Mouse (Mus musculus) neural tube, embryonic 15.5 days (tissue): ENCODE data around the gene Arhgap23. TPM values are rescaled to one million over a fixed set of nuclear protein-coding genes. Genes with fewer than 3 reads are reported as not detected.
A peak's percentile ranks its signal among the peaks of the same experiment; 100 is the strongest.

Experiments used
- ATAC-seq: fragments of 200-750 bp; cut with Nextera tagmentation; 2 replicates; pipeline ENCODE4 v1.8.0; 2017; ENCODE audit warnings: mild to moderate bottlenecking, moderate TSS enrichment, moderate library complexity; ENCODE audit not compliant: low FRiP score
- H3K27ac ChIP-seq: fragments of 300-500 bp; sonication (generic); replicated peaks from 2 replicates; pipeline ENCODE4 v1.5.1; 2015; ENCODE audit warnings: mild to moderate bottlenecking, inconsistent platforms
- H3K27me3 ChIP-seq: fragments of 300-500 bp; sonication (generic); replicated peaks from 2 replicates; pipeline ENCODE4 v1.6.1; 2015; ENCODE audit warnings: inconsistent platforms
- H3K36me3 ChIP-seq: fragments of 300-500 bp; sonication (generic); 2 replicates; pipeline ENCODE4 v1.6.1; 2015; ENCODE audit warnings: inconsistent platforms
- H3K4me1 ChIP-seq: fragments of 300-500 bp; sonication (generic); 2 replicates; pipeline ENCODE4 v1.6.1; 2015; ENCODE audit warnings: inconsistent platforms
- H3K4me2 ChIP-seq: fragments of 300-500 bp; sonication (generic); 2 replicates; pipeline ENCODE4 v1.6.1; 2015; ENCODE audit warnings: inconsistent platforms, mild to moderate bottlenecking, moderate library complexity
- H3K4me3 ChIP-seq: fragments of 300-500 bp; sonication (generic); replicated peaks from 2 replicates; pipeline ENCODE4 v1.5.1; 2015; ENCODE audit warnings: mild to moderate bottlenecking, inconsistent platforms
- H3K9ac ChIP-seq: fragments of 300-500 bp; sonication (generic); replicated peaks from 2 replicates; pipeline ENCODE4 v1.6.1; 2015; ENCODE audit warnings: mild to moderate bottlenecking, inconsistent platforms
- H3K9me3 ChIP-seq: fragments of 300-500 bp; sonication (generic); replicated peaks from 2 replicates; pipeline ENCODE4 v1.6.1; 2016; ENCODE audit warnings: inconsistent platforms
- WGBS: fragments of 180-500 bp; shearing (Covaris S2); methylation state at CpG from one replicate; pipeline ENCODE4 v1.1.7; 2015; ENCODE audit warnings: mixed read lengths; 5-methylcytosine and 5-hydroxymethylcytosine counted together
- polyA plus RNA-seq: library from polyadenylated mRNA; unstranded; fragments of >200 nt; fragmentation: Nextera tagmentation; extraction: Ambion mirVana; gene quantifications from 2 replicates; pipeline ENCODE4 v1.2.1, GENCODE M21; 2015

The Arhgap23 gene
- polyA plus RNA-seq, 1 experiment from 2014 or later = 9.2 TPM

DNA sequence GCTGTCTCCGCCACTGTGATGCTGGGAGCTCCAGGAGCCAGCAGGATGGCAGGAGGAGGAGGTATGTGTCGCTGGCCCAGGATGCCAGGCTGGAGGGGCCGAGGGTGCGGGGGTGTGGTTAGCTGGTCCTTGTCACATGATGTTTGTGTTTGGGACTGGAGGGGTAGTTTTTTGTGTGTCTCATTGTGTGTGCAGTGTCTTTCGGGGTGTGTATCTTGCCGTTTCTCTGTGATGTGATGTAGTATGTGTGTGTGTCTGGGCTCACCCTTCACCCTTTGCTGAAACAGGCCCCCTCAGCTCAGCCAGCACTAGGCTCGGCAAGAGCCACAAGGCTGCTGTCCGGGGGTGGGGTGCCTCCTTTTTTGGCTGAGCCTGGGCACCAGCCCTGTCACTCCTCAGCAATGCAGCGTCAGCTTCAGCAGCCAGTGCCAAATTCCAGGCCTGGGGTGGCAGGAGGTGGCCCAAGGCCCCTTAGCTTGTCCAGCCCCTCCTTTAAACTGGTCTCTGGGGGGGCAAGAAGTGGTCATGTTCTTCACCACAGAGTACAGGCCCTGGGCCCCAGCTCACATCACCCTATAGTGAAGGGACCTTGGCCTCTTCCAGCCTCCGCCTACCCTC is 35.1 kb downstream of the Arhgap23 start:
- Histone ChIP-seq H3K9me3 (no peaks in the 10 kb centered on the region), H3K36me3 (peaks cover 46% of the 10 kb centered on the region), H3K27ac (peak overlapping the region; percentile 83), H3K27me3 (no peaks in the 10 kb centered on the region), H3K4me3 (peak overlapping the region; percentile 60), H3K9ac (peak overlapping the region; percentile 80), H3K4me1 (peaks cover 60% of the 10 kb centered on the region), H3K4me2 (peak overlapping the region; percentile 90)
- peak; percentile 62 for ATAC-seq
- WGBS = 25% methylated on average over 10 of the region's 10 CpGs

DNA sequence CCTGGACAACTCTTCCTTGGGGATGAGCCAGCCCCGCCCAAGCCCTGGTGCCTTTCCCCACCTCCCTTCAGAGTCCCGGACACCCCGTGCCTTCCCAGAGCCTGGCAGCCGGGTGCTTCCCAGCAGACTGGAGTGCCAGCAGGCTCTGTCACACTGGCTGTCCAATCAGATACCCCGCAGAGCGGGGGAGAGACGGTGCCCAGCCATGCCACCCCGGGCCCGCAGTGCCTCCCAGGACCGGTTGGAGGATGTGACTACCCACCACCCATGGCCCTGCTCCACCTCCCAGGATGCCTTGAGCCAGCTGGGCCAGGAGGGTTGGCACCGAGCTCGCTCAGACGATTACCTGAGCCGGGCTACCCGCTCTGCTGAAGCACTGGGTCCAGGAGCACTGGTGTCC is 36.3 kb downstream of the Arhgap23 start:
- peaks cover 52% of the 10 kb centered on the region for H3K36me3 ChIP-seq
- H3K9me3 ChIP-seq = no peaks in the 10 kb centered on the region
- peaks cover 60% of the 10 kb centered on the region for H3K4me1 ChIP-seq
- peak overlapping the region; percentile 60; the same call in 1 of the 2 replicates for H3K4me3 ChIP-seq
- WGBS = 91% methylated on average over 15 of the region's 15 CpGs
- H3K27ac ChIP-seq = no peak overlapping the region
- H3K27me3 ChIP-seq = no peaks in the 10 kb centered on the region
- 0 out of 2 replicates have a peak overlapping the region, but pooled peaks have one; percentile 80 for H3K9ac ChIP-seq
- peak overlapping the region; percentile 90 for H3K4me2 ChIP-seq
- no peak for ATAC-seq

DNA sequence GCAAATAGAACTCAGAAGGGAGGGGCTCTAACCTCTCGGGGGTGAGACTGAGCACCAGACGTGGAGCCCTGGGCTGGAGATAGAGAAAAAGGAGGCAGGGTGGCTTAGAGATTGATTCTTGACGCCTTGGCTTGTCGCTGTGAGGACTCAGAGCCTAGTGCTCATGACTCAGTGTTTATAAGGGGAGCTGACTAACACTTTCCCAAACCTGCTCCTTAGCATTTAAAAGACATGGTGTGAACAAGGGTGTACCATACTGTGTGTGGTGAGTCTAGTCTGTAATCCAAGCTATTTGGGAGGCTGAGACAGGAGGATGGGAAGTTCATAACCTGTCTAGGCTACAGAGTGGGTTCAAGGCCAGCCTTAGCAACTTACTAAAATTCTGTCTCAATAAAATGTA is 41.8 kb downstream of the Arhgap23 start:
- WGBS = 90% methylated on average over 4 of the region's 4 CpGs
- no peak overlapping the region for H3K27ac ChIP-seq
- peaks cover 25% of the 10 kb centered on the region for H3K4me1 ChIP-seq
- H3K9me3 ChIP-seq = no peaks in the 10 kb centered on the region
- no peak for ATAC-seq
- H3K36me3 ChIP-seq = peaks cover 82% of the 10 kb centered on the region
- no peak overlapping the region for H3K4me2 ChIP-seq
- no peaks in the 10 kb centered on the region for H3K27me3 ChIP-seq
- no peak overlapping the region for H3K4me3 ChIP-seq
- no peak overlapping the region for H3K9ac ChIP-seq

- 93% methylated on average over 3 of the region's 3 CpGs for WGBS
- Histone ChIP-seq H3K4me1 (no peaks in the 10 kb centered on the region), H3K4me2 (no peak overlapping the region), H3K27me3 (no peaks in the 10 kb centered on the region), H3K27ac (no peak overlapping the region), H3K36me3 (peaks cover 83% of the 10 kb centered on the region), H3K9ac (no peak overlapping the region), H3K4me3 (no peak overlapping the region), H3K9me3 (no peaks in the 10 kb centered on the region)
- ATAC-seq = no peak
Observed at GRCm38 (mm10) chr11:97461307-97461820, 46.0 kb downstream of the Arhgap23 start.

GRCm38 (mm10) chr11:97462538-97462937 is 47.2 kb downstream of the Arhgap23 start:
- no peak for ATAC-seq
- Histone ChIP-seq H3K9ac (no peak overlapping the region), H3K4me1 (no peaks in the 10 kb centered on the region), H3K4me2 (no peak overlapping the region), H3K9me3 (no peaks in the 10 kb centered on the region), H3K27me3 (no peaks in the 10 kb centered on the region), H3K4me3 (no peak overlapping the region), H3K27ac (no peak overlapping the region), H3K36me3 (peaks cover 84% of the 10 kb centered on the region)
- 87% methylated on average over 6 of the region's 6 CpGs for WGBS

- WGBS = 42% methylated on average over 33 of the region's 33 CpGs
- H3K4me3 ChIP-seq = no peak overlapping the region
- no peaks in the 10 kb centered on the region for H3K4me1 ChIP-seq
- H3K4me2 ChIP-seq = no peak overlapping the region
- H3K27ac ChIP-seq = no peak overlapping the region
- H3K36me3 ChIP-seq = peaks cover 81% of the 10 kb centered on the region
- no peaks in the 10 kb centered on the region for H3K9me3 ChIP-seq
- H3K27me3 ChIP-seq = no peaks in the 10 kb centered on the region
- no peak overlapping the region for H3K9ac ChIP-seq
- no peak for ATAC-seq
Observed at GRCm38 (mm10) chr11:97463166-97463565, 47.8 kb downstream of the Arhgap23 start.

DNA sequence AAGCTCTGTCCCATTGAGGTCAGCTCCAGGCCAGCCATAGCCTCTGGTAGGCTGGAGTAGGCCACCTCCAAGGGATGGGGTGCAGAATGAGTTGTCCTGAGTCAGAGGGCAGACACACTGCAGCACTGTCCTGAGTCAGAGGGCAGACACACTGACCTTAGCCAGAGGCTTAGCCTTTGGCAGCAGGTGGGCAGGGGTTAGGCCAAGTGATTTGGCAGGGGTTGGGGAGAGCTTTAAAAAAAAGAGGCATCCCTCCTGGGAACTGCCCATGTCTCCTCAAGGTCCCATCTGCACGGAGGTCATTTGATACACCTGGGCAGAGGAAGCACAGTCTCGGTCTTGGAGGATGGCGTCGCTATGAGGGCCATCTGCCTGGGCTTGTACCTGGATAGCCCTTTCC is 48.7 kb downstream of the Arhgap23 start:
- no peaks in the 10 kb centered on the region for H3K27me3 ChIP-seq
- no peak overlapping the region for H3K4me3 ChIP-seq
- no peaks in the 10 kb centered on the region for H3K4me1 ChIP-seq
- H3K4me2 ChIP-seq = no peak overlapping the region
- peaks cover 74% of the 10 kb centered on the region for H3K36me3 ChIP-seq
- ATAC-seq = no peak
- H3K9me3 ChIP-seq = no peaks in the 10 kb centered on the region
- no peak overlapping the region for H3K27ac ChIP-seq
- no peak overlapping the region for H3K9ac ChIP-seq
- WGBS = 89% methylated on average over 4 of the region's 4 CpGs

GRCm38 (mm10) chr11:97465957-97466356 is 50.6 kb downstream of the Arhgap23 start:
- H3K27me3 ChIP-seq = no peaks in the 10 kb centered on the region
- no peak for ATAC-seq
- no peak overlapping the region for H3K27ac ChIP-seq
- 88% methylated on average over 12 of the region's 12 CpGs for WGBS
- no peak overlapping the region for H3K4me3 ChIP-seq
- H3K9ac ChIP-seq = no peak overlapping the region
- no peaks in the 10 kb centered on the region for H3K4me1 ChIP-seq
- no peak overlapping the region for H3K4me2 ChIP-seq
- peaks cover 74% of the 10 kb centered on the region for H3K36me3 ChIP-seq
- H3K9me3 ChIP-seq = no peaks in the 10 kb centered on the region

- ATAC-seq = no peak
- H3K27ac ChIP-seq = no peak overlapping the region
- H3K27me3 ChIP-seq = no peaks in the 10 kb centered on the region
- no peak overlapping the region for H3K4me3 ChIP-seq
- peaks cover 73% of the 10 kb centered on the region for H3K36me3 ChIP-seq
- H3K4me2 ChIP-seq = no peak overlapping the region
- 79% methylated on average over 10 of the region's 10 CpGs for WGBS
- 0 out of 2 replicates have a peak overlapping the region, but pooled peaks have one; percentile 14 for H3K9ac ChIP-seq
- H3K9me3 ChIP-seq = no peaks in the 10 kb centered on the region
- no peaks in the 10 kb centered on the region for H3K4me1 ChIP-seq
Observed at GRCm38 (mm10) chr11:97466444-97467160, 51.3 kb downstream of the Arhgap23 start.

DNA sequence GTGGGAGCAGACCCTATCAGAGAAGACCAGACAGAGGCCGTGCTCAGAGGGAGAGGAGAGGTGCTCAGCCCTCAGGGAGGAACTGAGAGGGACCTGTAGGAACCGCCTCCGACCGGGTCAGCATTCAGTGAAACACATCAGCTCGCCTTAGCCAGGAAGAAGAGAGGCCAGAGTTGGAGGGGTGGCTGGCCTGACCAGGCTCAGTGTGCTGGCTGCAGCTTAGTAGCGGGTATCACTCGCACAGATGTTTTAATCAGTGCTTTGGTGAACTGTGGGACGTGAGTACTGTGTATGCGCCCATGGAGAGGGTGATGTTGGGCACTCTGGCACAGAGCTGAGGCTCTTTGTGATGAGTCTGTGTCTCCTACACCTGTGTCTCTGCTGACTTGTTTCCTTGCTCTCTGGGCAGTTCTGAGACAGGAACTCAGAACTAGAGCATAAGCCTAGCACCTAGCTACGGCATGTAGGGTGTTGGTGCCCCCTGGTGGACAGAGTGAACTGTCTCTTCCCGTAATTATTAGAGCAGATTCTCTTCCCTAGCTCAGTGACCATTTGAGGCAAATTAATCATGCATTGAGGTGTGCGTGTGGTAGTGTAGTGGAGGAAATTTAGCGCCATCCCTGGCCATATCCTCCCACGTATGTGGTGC is 53.4 kb downstream of the Arhgap23 start:
- WGBS = 48% methylated on average over 14 of the region's 14 CpGs
- Histone ChIP-seq H3K4me1 (no peaks in the 10 kb centered on the region), H3K27me3 (no peaks in the 10 kb centered on the region), H3K36me3 (peaks cover 71% of the 10 kb centered on the region), H3K4me2 (no peak overlapping the region), H3K9me3 (no peaks in the 10 kb centered on the region), H3K27ac (no peak overlapping the region), H3K4me3 (no peak overlapping the region), H3K9ac (no peak overlapping the region)
- peak; percentile 65 for ATAC-seq

- no peaks in the 10 kb centered on the region for H3K4me1 ChIP-seq
- H3K36me3 ChIP-seq = peaks cover 70% of the 10 kb centered on the region
- H3K27me3 ChIP-seq = no peaks in the 10 kb centered on the region
- no peak for ATAC-seq
- no peak overlapping the region for H3K27ac ChIP-seq
- H3K9me3 ChIP-seq = no peaks in the 10 kb centered on the region
- no peak overlapping the region for H3K4me2 ChIP-seq
- 92% methylated on average over 7 of the region's 7 CpGs for WGBS
- no peak overlapping the region for H3K4me3 ChIP-seq
- no peak overlapping the region for H3K9ac ChIP-seq
Observed at GRCm38 (mm10) chr11:97469828-97470227, 54.5 kb downstream of the Arhgap23 start.

DNA sequence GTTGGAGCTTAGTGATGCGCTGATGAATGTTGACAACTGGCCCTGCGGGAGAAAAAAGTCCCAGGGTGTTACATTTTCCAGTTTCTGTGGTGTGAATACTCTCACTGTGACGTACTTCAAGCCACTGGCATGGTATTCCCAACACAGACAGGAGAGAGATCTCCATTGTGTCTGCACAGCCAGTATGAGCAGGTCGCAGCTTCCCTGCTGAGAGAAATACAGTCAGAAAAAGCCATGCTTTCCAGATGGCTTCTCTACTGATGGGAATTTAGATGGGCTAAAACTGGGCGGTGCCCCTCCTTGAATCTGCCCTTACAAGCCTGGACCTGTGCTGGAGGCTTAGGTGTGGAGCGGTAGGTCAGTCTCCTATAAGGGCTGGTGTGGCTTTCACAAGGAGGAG is 55.9 kb downstream of the Arhgap23 start:
- Histone ChIP-seq H3K4me1 (no peaks in the 10 kb centered on the region), H3K9me3 (no peaks in the 10 kb centered on the region), H3K4me2 (no peak overlapping the region), H3K36me3 (peaks cover 73% of the 10 kb centered on the region), H3K4me3 (no peak overlapping the region), H3K27me3 (no peaks in the 10 kb centered on the region), H3K27ac (no peak overlapping the region), H3K9ac (no peak overlapping the region)
- ATAC-seq = no peak
- WGBS = 84% methylated on average over 6 of the region's 6 CpGs
